Mouse (Mus musculus) heart, postnatal 0 days (tissue): ENCODE results near the gene Olfr224. TPM values are rescaled to one million over a fixed set of nuclear protein-coding genes. Genes with fewer than 3 reads are reported as not detected.

Experiments used
- ATAC-seq: fragments of 200-750 bp; cut with Nextera tagmentation; 2 replicates; pipeline ENCODE4 v1.8.0; 2017; ENCODE audit warnings: low read depth, moderate number of reproducible peaks, moderate library complexity; ENCODE audit not compliant: insufficient read depth
- DNase-seq: peaks from one replicate; pipeline ENCODE4 v3.0.0-alpha.2; 2016; ENCODE audit warnings: low spot score
- H3K27ac ChIP-seq: fragments of 300-500 bp; sonication (generic); 2 replicates; pipeline ENCODE4 v1.5.1; 2014; ENCODE audit warnings: low read depth, mild to moderate bottlenecking
- H3K27me3 ChIP-seq: fragments of 300-500 bp; sonication (generic); 2 replicates; pipeline ENCODE4 v1.6.1; 2014; ENCODE audit warnings: low read length, mixed read lengths; ENCODE audit not compliant: control insufficient read depth, insufficient read depth
- H3K36me3 ChIP-seq: fragments of 300-500 bp; sonication (generic); replicated peaks from 2 replicates; pipeline ENCODE4 v1.6.1; 2014; ENCODE audit warnings: low read length, mixed read lengths; ENCODE audit not compliant: control insufficient read depth, insufficient read depth
- H3K4me1 ChIP-seq: fragments of 300-500 bp; sonication (generic); 2 replicates; pipeline ENCODE4 v1.6.1; 2014; ENCODE audit warnings: antibody characterized with exemption; ENCODE audit not compliant: control insufficient read depth, insufficient read depth
- H3K4me2 ChIP-seq: fragments of 300-500 bp; sonication (generic); 2 replicates; pipeline ENCODE4 v1.6.1; 2014; ENCODE audit warnings: low read depth, mild to moderate bottlenecking, low read length, moderate library complexity
- H3K4me3 ChIP-seq: fragments of 300-500 bp; sonication (generic); 2 replicates; pipeline ENCODE4 v1.5.1; 2014; ENCODE audit warnings: low read depth, low read length
- H3K9ac ChIP-seq: fragments of 300-500 bp; sonication (generic); replicated peaks from 2 replicates; pipeline ENCODE4 v1.6.1; 2014; ENCODE audit warnings: low read depth, low read length, mixed read lengths
- H3K9me3 ChIP-seq: fragments of 300-500 bp; sonication (generic); replicated peaks from 2 replicates; pipeline ENCODE4 v1.6.1; 2016; ENCODE audit warnings: low read length; ENCODE audit not compliant: control insufficient read depth
- CTCF ChIP-seq: IDR thresholded peaks from 2 replicates; pipeline ENCODE4 v1.5.1; 2016; ENCODE audit warnings: antibody characterized with exemption, control low read depth, low read depth
- EP300 ChIP-seq: IDR thresholded peaks from 2 replicates; pipeline ENCODE4 v1.6.1; 2016; ENCODE audit warnings: antibody characterized with exemption, low read depth
- WGBS: fragments of 180-500 bp; shearing (Covaris S2); extraction: QIAGEN DNeasy Blood & Tissue Kit; methylation state at CpG from one replicate; pipeline ENCODE4 v1.1.7; 2014; 5-methylcytosine and 5-hydroxymethylcytosine counted together
- polyA plus RNA-seq: library from polyadenylated mRNA; unstranded; fragments of >200 nt; fragmentation: Nextera tagmentation; extraction: Ambion mirVana; gene quantifications from 2 replicates; pipeline ENCODE4 v1.2.1, GENCODE M21; 2015
- total RNA-seq: library from RNA; depleted of rRNA; stranded (reverse); fragments of >200 nt; gene quantifications from 2 replicates; pipeline ENCODE4 v1.2.3, GENCODE M21; 2014; ENCODE audit warnings: low replicate concordance; rRNA removed

Gene Olfr224
- not detected in 2 replicates for total RNA-seq
- polyA plus RNA-seq: not detected in 2 replicates

GRCm38 (mm10) chr11:58570405-58570804 is at the start of gene Olfr224:
Gene Olfr224, minus strand, starts transcription at chr11:58570553.
- H3K9me3 ChIP-seq: no peaks in the 10 kb centered on the region
- H3K9ac ChIP-seq: no peak within 1 kb of the TSS
- DNase-seq: no peak
- no peak for ATAC-seq
- H3K27ac ChIP-seq: no peak within 1 kb of the TSS
- TF ChIP-seq CTCF: no peak
- TF ChIP-seq EP300: no peak
- no peaks in the 10 kb centered on the region for H3K27me3 ChIP-seq
- H3K4me3 ChIP-seq: no peak within 1 kb of the TSS
- H3K36me3 ChIP-seq: no peaks in the 10 kb centered on the region
- 48% methylated on average over 5 of the region's 5 CpGs for WGBS
- H3K4me2 ChIP-seq: no peak within 1 kb of the TSS
- H3K4me1 ChIP-seq: no peaks in the 10 kb centered on the region

GRCm38 (mm10) chr11:58618793-58619192 is 48.4 kb upstream of the Olfr224 start:
- no peak overlapping the region for H3K4me2 ChIP-seq
- H3K36me3 ChIP-seq: no peaks in the 10 kb centered on the region
- H3K27ac ChIP-seq: no peak overlapping the region
- H3K4me1 ChIP-seq: no peaks in the 10 kb centered on the region
- WGBS: 76% methylated on average over 6 of the region's 6 CpGs
- no peaks in the 10 kb centered on the region for H3K27me3 ChIP-seq
- no peaks in the 10 kb centered on the region for H3K9me3 ChIP-seq
- no peak for DNase-seq
- H3K9ac ChIP-seq: no peak overlapping the region
- H3K4me3 ChIP-seq: no peak overlapping the region
- TF ChIP-seq EP300 (no peak), CTCF (no peak)
- ATAC-seq: no peak

GRCm38 (mm10) chr11:58618369-58618768 is 48.0 kb upstream of the Olfr224 start:
- Histone ChIP-seq H3K27me3 (no peaks in the 10 kb centered on the region), H3K9ac (no peak overlapping the region), H3K9me3 (no peaks in the 10 kb centered on the region), H3K36me3 (no peaks in the 10 kb centered on the region), H3K4me3 (no peak overlapping the region), H3K4me2 (no peak overlapping the region), H3K4me1 (no peaks in the 10 kb centered on the region), H3K27ac (no peak overlapping the region)
- 45% methylated on average over 3 of the region's 3 CpGs for WGBS
- no peak for ATAC-seq
- no peak for TF ChIP-seq EP300
- no peak for TF ChIP-seq CTCF
- no peak for DNase-seq

GRCm38 (mm10) chr11:58615975-58616374 is 45.6 kb upstream of the Olfr224 start, which contains the start of gene 2210407C18Rik:
Gene 2210407C18Rik, minus strand, starts transcription at chr11:58616075.
- TF ChIP-seq EP300 (no peak), CTCF (no peak)
- no peaks in the 10 kb centered on the region for H3K9me3 ChIP-seq
- H3K36me3 ChIP-seq: no peaks in the 10 kb centered on the region
- H3K4me1 ChIP-seq: no peaks in the 10 kb centered on the region
- no peak within 1 kb of the TSS for H3K9ac ChIP-seq
- no peak within 1 kb of the TSS for H3K27ac ChIP-seq
- no peak within 1 kb of the TSS for H3K4me2 ChIP-seq
- WGBS: 87% methylated on average over 4 of the region's 4 CpGs
- DNase-seq: no peak
- no peak for ATAC-seq
- no peaks in the 10 kb centered on the region for H3K27me3 ChIP-seq
- no peak within 1 kb of the TSS for H3K4me3 ChIP-seq

GRCm38 (mm10) chr11:58614526-58614925 is 44.2 kb upstream of the Olfr224 start:
- H3K36me3 ChIP-seq: no peaks in the 10 kb centered on the region
- TF ChIP-seq CTCF (no peak), EP300 (no peak)
- ATAC-seq: no peak

GRCm38 (mm10) chr11:58613359-58613758 is 43.0 kb upstream of the Olfr224 start:
- ATAC-seq: no peak
- no peak for TF ChIP-seq EP300
- TF ChIP-seq CTCF: no peak
- H3K4me3 ChIP-seq: no peak overlapping the region
- DNase-seq: no peak
- no peak overlapping the region for H3K4me2 ChIP-seq
- no peaks in the 10 kb centered on the region for H3K27me3 ChIP-seq
- H3K9ac ChIP-seq: no peak overlapping the region
- no peak overlapping the region for H3K27ac ChIP-seq
- WGBS: 57% methylated on average over 3 of the region's 3 CpGs
- H3K4me1 ChIP-seq: no peaks in the 10 kb centered on the region
- no peaks in the 10 kb centered on the region for H3K36me3 ChIP-seq
- no peaks in the 10 kb centered on the region for H3K9me3 ChIP-seq

More at GRCm38 (mm10) chr11:58614526-58614925, 44.2 kb upstream of the Olfr224 start:
- H3K9ac ChIP-seq: no peak overlapping the region
- no peak overlapping the region for H3K4me3 ChIP-seq
- H3K9me3 ChIP-seq: no peaks in the 10 kb centered on the region
- no peak overlapping the region for H3K27ac ChIP-seq
- no peaks in the 10 kb centered on the region for H3K4me1 ChIP-seq
- no peak overlapping the region for H3K4me2 ChIP-seq
- H3K27me3 ChIP-seq: no peaks in the 10 kb centered on the region
- no peak for DNase-seq
